Mouse (Mus musculus) CH12.LX (cell line): ENCODE data around the gene Kcnk3. TPM values are rescaled to one million over a fixed set of nuclear protein-coding genes. Genes with fewer than 3 reads are reported as not detected.

Source experiments
- DNase-seq: peaks from one replicate; pipeline ENCODE4 v3.0.0-alpha.2; 2013; ENCODE audit errors: extremely low read depth
- H3K27ac ChIP-seq: 2 replicates; pipeline ENCODE4 v1.5.1; 2012; ENCODE audit warnings: low read depth, mild to moderate bottlenecking, control low read depth, moderate library complexity; ENCODE audit not compliant: insufficient read depth
- H3K27me3 ChIP-seq: replicated peaks from 2 replicates; pipeline ENCODE3; 2012; ENCODE audit warnings: inconsistent platforms
- H3K36me3 ChIP-seq, 2 experiments: replicated peaks in 1 of 2; 2 replicates each; pipeline versions ENCODE3 to v1.6.1; 2012; ENCODE audit warnings: inconsistent platforms in 1 of 2, low read length in 1 of 2, mild to moderate bottlenecking in 1 of 2, mixed read lengths in 1 of 2, moderate library complexity in 1 of 2; ENCODE audit not compliant: control insufficient read depth in 1 of 2, insufficient read depth in 1 of 2
- H3K4me1 ChIP-seq, 2 experiments: 2 replicates each; pipeline ENCODE4 v1.6.1; 2012; ENCODE audit warnings: inconsistent platforms in 1 of 2, moderate library complexity in 1 of 2; ENCODE audit not compliant: insufficient read depth in 2 of 2, control insufficient read depth in 1 of 2
- H3K4me2 ChIP-seq: 2 replicates; pipeline ENCODE4 v1.6.1; 2012; ENCODE audit warnings: low read depth, mild to moderate bottlenecking, control low read depth; ENCODE audit not compliant: poor library complexity, insufficient read depth, severe bottlenecking
- H3K4me3 ChIP-seq, 3 experiments: fragments of 150-350 bp in 1 of 3; sonication (generic) in 1 of 3; replicated peaks in 1 of 3; 2 replicates each; pipeline versions ENCODE3 to v1.5.1; 2011 to 2012; ENCODE audit warnings: low read depth in 2 of 3, low read length in 2 of 3, mild to moderate bottlenecking in 2 of 3, moderate library complexity in 2 of 3, control low read depth in 1 of 3, improper control_type of control experiment in 1 of 3, inconsistent platforms in 1 of 3, mixed read lengths in 1 of 3; ENCODE audit not compliant: poor library complexity in 1 of 3
- H3K79me2 ChIP-seq: replicated peaks from 2 replicates; pipeline ENCODE4 v1.6.1; 2012; ENCODE audit warnings: mild to moderate bottlenecking, moderate library complexity; ENCODE audit not compliant: control insufficient read depth, poor library complexity, insufficient read depth, severe bottlenecking; ENCODE audit errors: extremely low read depth
- H3K9ac ChIP-seq: 2 replicates; pipeline ENCODE4 v1.6.1; 2012; ENCODE audit warnings: low read depth, mild to moderate bottlenecking, control low read depth, moderate library complexity; ENCODE audit not compliant: insufficient read depth
- H3K9me3 ChIP-seq: replicated peaks from 2 replicates; pipeline ENCODE3; 2012; ENCODE audit warnings: low read length, inconsistent platforms, mixed read lengths
- BHLHE40 ChIP-seq: IDR thresholded peaks from 2 replicates; pipeline ENCODE4 v1.6.1; 2011; ENCODE audit warnings: mild to moderate bottlenecking, low read depth, low read length, improper control_type of control experiment
- CHD1 ChIP-seq: IDR thresholded peaks from 2 replicates; pipeline ENCODE4 v1.6.1; 2012; ENCODE audit warnings: low read depth, low read length, improper control_type of control experiment, inconsistent platforms
- CHD2 ChIP-seq: IDR thresholded peaks from 2 replicates; pipeline ENCODE4 v1.6.1; 2011; ENCODE audit warnings: low read length, improper control_type of control experiment
- ELF1 ChIP-seq: IDR thresholded peaks from 2 replicates; pipeline ENCODE4 v1.6.1; 2014; ENCODE audit warnings: low read depth, mild to moderate bottlenecking, inconsistent platforms, low read length, improper control_type of control experiment
- EP300 ChIP-seq: IDR thresholded peaks from 2 replicates; pipeline ENCODE4 v1.6.1; 2011; ENCODE audit warnings: low read length, improper control_type of control experiment
- ETS1 ChIP-seq: conservative IDR thresholded peaks from 2 replicates; pipeline ENCODE4 v1.6.1; 2012; ENCODE audit warnings: low read depth, mild to moderate bottlenecking, inconsistent platforms, low read length, improper control_type of control experiment, moderate library complexity
- GABPA ChIP-seq: IDR thresholded peaks from 2 replicates; pipeline ENCODE4 v1.6.1; 2012; ENCODE audit warnings: low read depth, low read length, improper control_type of control experiment, inconsistent platforms; ENCODE audit not compliant: insufficient replicate concordance
- IRF4 ChIP-seq: IDR thresholded peaks from 2 replicates; pipeline ENCODE4 v1.6.1; 2014; ENCODE audit warnings: low read depth, mild to moderate bottlenecking, inconsistent platforms, low read length, improper control_type of control experiment
- JUN ChIP-seq: IDR thresholded peaks from 2 replicates; pipeline ENCODE4 v1.6.1; 2011; ENCODE audit warnings: low read depth, mild to moderate bottlenecking, low read length, improper control_type of control experiment, moderate library complexity; ENCODE audit not compliant: insufficient read depth
- KAT2A ChIP-seq: IDR thresholded peaks from 2 replicates; pipeline ENCODE4 v1.6.1; 2012; ENCODE audit warnings: low read length, improper control_type of control experiment, inconsistent platforms; ENCODE audit not compliant: insufficient replicate concordance
- MAFK ChIP-seq: IDR thresholded peaks from 2 replicates; pipeline ENCODE4 v1.6.1; 2011; ENCODE audit warnings: low read length, improper control_type of control experiment; ENCODE audit not compliant: insufficient replicate concordance
- MEF2A ChIP-seq: IDR thresholded peaks from 2 replicates; pipeline ENCODE4 v1.6.1; 2014; ENCODE audit warnings: low read depth, mild to moderate bottlenecking, inconsistent platforms, low read length, improper control_type of control experiment, borderline replicate concordance
- NRF1 ChIP-seq: IDR thresholded peaks from 2 replicates; pipeline ENCODE4 v1.6.1; 2014; ENCODE audit warnings: low read depth, mild to moderate bottlenecking, inconsistent platforms, low read length, improper control_type of control experiment, moderate library complexity
- RCOR1 ChIP-seq: conservative IDR thresholded peaks from 2 replicates; pipeline ENCODE4 v1.6.1; 2012; ENCODE audit warnings: low read depth, mild to moderate bottlenecking, inconsistent platforms, low read length, improper control_type of control experiment
- UBTF ChIP-seq: IDR thresholded peaks from 2 replicates; pipeline ENCODE4 v1.6.1; 2012; ENCODE audit warnings: low read depth, mild to moderate bottlenecking, inconsistent platforms, low read length, improper control_type of control experiment, moderate library complexity
- USF1 ChIP-seq: IDR thresholded peaks from 2 replicates; pipeline ENCODE4 v1.6.1; 2014; ENCODE audit warnings: low read depth, mild to moderate bottlenecking, inconsistent platforms, low read length, improper control_type of control experiment
- USF2 ChIP-seq: conservative IDR thresholded peaks from 2 replicates; pipeline ENCODE4 v1.6.1; 2011; ENCODE audit warnings: low read depth, low read length, improper control_type of control experiment
- ZC3H11A ChIP-seq: IDR thresholded peaks from 2 replicates; pipeline ENCODE4 v1.6.1; 2012; ENCODE audit warnings: low read depth, mild to moderate bottlenecking, inconsistent platforms, low read length, improper control_type of control experiment
- dilution Hi-C: fragments of 300-500 bp; cut with MboI; formaldehyde crosslinking; loops from 2 replicates; pipeline ENCODE4 v1.14.3; 2020; ENCODE audit warnings: low sequenced_read_pairs; ENCODE audit not compliant: extremely low pct_unique_long_range_greater_than_20kb, extremely low pct_ligation_motif_present
- in situ Hi-C: fragments of 300-500 bp; cut with MboI; formaldehyde crosslinking; loops from 3 replicates; pipeline ENCODE4 v1.14.3; 2019; ENCODE audit warnings: low sequenced_read_pairs, low pct_ligation_motif_present, low pct_unique_long_range_greater_than_20kb, mixed read lengths
- polyA plus RNA-seq: library from polyadenylated mRNA; unstranded; fragments of >175 nt; gene quantifications from 2 replicates; pipeline ENCODE4 v1.2.1, GENCODE M21; 2012; ENCODE audit warnings: low read depth; ENCODE audit not compliant: insufficient read length
- total RNA-seq, 2 experiments: library from RNA; depleted of rRNA; stranded (reverse); fragments of 300-350 nt in 1 of 2; fragments of >200 nt in 1 of 2; gene quantifications; 2 replicates each; pipeline ENCODE4 v1.2.3; 2012 to 2014

Kcnk3 gene
- total and polyA plus RNA-seq, 3 experiments, result not detected

- H3K27ac ChIP-seq, result no peak overlapping the region
- H3K9me3 ChIP-seq, result no peaks in the 10 kb centered on the region
- no peaks in the 10 kb centered on the region for H3K4me1 ChIP-seq
- DNase-seq, result no peak
- peaks cover 41% of the 10 kb centered on the region for H3K27me3 ChIP-seq
- no peaks in the 10 kb centered on the region for H3K79me2 ChIP-seq
- no peak overlapping the region for H3K4me2 ChIP-seq
- H3K4me3 ChIP-seq, result no peak overlapping the region
- dilution Hi-C loops, result no loop called here
- no peaks in the 10 kb centered on the region for H3K36me3 ChIP-seq
- no peak overlapping the region for H3K9ac ChIP-seq
- in situ Hi-C loops, result no loop called here
- no peak for TF ChIP-seq ZC3H11A
- TF ChIP-seq UBTF, result no peak
- no peak for TF ChIP-seq GABPA
- no peak for TF ChIP-seq EP300
Measured at GRCm38 (mm10) chr5:30551022-30551638, 36.8 kb upstream of the Kcnk3 start.

GRCm38 (mm10) chr5:30552006-30552405 lies 36.0 kb upstream of the Kcnk3 start:
- no peak overlapping the region for H3K4me2 ChIP-seq
- no peaks in the 10 kb centered on the region for H3K9me3 ChIP-seq
- in situ Hi-C loops, result no loop called here
- no peaks in the 10 kb centered on the region for H3K4me1 ChIP-seq
- TF ChIP-seq ELF1 (no peak), MEF2A (no peak), RCOR1 (no peak), BHLHE40 (no peak), ETS1 (no peak), NRF1 (no peak), GABPA (no peak), USF1 (no peak), EP300 (no peak), MAFK (no peak), KAT2A (no peak), CHD2 (no peak), IRF4 (no peak), UBTF (no peak), USF2 (no peak), CHD1 (no peak), JUN (no peak), ZC3H11A (no peak)
- DNase-seq, result no peak
- H3K9ac ChIP-seq, result no peak overlapping the region
- no peak overlapping the region for H3K4me3 ChIP-seq
- no peaks in the 10 kb centered on the region for H3K36me3 ChIP-seq
- H3K27ac ChIP-seq, result no peak overlapping the region
- no peaks in the 10 kb centered on the region for H3K79me2 ChIP-seq
- dilution Hi-C loops, result no loop called here
- H3K27me3 ChIP-seq, result peaks cover 37% of the 10 kb centered on the region
